Mouse (Mus musculus) spleen, postnatal 4 days (tissue): ENCODE results near the gene Zbtb2.
"Not testable (repeated sequence)": the region's sequence is repeated elsewhere in the genome, so short reads cannot be mapped to it uniquely, and the experiment has no call there.

ENCODE experiments used
- DNase-seq, 2 experiments: peaks; one replicate each; pipeline ENCODE4 v3.0.0; 2022; ENCODE audit warnings: low spot score in 2 of 2

Zbtb2 gene

DNA sequence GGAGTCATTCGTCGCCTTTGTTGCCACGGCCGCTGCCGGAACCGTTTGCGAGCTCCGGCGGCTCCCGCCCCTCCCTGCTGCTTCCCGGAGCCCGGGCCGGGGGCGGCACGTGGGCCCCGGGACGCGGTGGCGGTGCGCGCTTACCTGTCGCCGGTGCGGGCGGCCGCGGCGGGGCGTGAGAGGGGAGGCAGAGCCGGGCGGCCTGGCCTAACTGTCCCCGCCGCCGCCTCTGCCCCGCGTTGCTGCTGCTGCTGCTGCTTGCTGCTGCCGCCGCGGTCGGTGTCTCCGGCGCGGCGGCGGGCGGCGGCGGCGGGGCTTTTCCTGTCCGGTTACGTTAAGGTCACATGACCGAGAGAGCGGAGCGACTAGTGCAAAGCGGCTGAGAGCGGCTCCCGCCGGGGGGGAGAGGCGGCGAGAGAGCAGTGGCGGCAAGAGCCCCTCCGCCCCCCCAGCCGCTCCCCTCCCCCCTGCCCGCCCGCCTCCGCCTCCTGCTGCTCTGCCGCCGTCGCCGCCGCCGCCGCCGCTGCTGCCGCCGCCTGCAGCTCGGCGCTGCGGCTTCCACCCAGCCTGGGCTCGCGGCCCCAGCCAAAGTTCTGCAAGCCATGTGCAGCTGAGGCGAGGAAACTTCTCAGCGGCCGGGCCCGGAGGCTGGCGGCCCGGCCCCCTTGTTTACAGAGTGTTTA is at the start of gene Zbtb2:
Gene Zbtb2, minus strand, starts transcription at position 408 of the 683 bp plus-strand sequence.
- DNase-seq: peak; percentile 66 to 84

DNA sequence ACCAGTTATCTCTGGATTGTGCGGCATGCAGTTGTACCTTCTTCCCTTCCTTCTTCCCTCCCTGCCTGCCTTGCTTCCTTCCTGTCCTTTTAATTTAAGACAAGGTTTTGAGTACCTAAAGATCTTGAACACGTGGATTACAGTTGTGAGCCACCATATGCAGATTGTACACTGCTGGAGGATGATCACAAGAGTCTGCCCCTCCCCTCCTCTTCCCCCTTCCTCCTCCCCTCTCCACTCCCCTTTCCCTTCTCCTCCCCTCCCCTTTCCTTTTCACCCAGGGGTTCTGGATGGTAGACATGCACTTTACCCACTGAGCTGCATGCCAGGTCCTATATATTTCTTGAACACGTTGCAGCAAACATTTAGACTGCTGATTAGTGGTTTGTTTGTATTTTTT is 47.5 kb upstream of the Zbtb2 start:
- DNase-seq: no peak

DNA sequence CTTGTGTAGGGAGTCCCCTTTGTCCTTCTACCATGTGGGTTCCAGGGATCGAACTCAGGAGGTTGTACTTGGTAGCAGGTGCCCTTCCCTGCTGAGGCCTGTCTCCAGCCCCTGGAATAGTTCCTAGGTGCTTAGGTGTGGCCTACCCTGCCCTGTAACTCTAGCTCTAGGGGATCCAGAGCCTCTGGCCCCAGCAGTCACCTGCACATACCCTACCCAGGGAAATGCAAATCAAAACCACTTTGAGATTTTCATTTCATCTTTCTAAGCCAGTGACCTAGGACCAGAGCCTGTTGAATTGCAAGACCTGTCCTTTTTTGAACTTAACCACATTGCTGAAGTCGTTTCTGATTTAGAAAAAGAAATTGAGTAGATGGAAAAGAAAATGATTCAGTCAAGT is 46.0 kb upstream of the Zbtb2 start:
- DNase-seq: not testable (repeated sequence)

DNA sequence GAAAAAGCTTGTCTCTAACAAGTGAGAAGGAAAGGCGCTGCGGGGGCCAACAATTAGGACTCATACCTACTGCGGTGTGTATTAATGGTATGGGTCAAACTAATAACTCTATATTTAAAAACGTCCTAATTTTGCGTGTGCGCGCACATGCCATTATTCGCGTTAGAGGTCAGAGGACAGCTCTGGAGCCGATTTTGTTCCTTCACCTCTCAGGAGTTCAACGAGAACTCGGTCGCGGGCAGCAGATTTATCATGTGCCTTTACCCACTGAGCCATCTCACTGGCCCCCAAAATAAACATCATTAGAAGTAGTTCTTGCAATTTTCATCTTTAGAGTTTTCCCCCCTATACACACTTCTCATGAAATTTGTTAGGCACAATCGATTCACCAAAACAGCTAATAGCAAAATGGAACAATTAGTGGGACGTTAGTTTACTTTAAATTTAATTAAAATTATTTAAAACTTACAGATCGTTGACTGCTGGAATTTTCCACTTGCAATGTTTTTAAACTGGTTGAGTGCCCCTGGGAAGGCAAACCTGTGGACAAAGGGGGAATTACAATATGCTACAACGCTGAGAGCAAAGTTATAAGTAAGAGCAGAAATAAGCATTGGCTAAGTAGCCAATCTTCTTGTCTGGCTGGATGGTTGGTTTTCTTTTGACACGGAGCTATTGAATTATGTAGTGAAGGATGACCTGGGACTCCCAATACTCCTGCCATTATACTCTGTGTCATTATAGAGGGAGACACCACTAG is 45.3 kb upstream of the Zbtb2 start:
- DNase-seq: no peak

DNA sequence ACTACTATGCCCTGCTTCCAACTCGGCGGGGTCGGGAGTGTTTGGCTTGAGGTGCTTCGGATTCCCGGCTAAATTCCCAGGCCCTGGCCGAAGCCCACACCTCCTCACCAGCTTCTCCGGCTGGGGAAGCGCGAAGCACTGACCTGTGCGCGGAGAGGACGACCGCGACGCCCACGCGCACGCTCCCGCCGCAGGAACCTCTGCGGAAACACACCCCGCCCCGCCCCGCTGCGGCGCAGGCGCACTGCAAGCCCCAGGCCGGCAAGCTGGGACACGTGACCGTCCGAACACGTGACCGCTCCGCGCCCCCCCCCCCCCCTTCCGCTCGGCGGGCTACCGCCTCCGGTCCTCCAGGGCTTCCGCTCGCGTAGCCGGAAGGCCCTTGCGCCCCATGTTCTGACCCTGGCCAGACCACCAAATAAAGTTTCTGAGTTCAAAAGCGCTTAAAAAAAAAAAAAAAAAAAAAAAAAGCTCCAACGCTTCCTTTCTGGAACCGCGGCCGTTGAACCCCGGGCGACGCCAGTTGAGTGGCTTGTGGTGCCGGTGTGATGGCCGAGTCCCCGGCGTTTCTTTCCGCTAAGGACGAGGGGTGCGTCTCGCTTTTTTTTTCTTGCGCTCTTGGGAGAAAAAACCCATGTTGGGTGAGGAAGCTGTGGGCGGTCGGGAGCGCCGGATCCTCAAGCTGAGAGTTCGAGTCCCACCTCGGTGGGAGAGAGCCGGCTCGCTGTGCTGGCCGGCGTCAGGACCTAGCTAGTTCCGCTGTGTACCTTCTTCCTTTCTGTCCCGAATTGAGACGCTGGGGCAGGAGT is 44.4 kb upstream of the Zbtb2 start, which contains the start of the genes Rmnd1 and Armt1:
Gene Rmnd1, minus strand, starts transcription at position 266 of the 809 bp plus-strand sequence.
Gene Armt1, plus strand, starts transcription at position 345 of the 809 bp plus-strand sequence.
- DNase-seq: peak; percentile 94 to 97

DNA sequence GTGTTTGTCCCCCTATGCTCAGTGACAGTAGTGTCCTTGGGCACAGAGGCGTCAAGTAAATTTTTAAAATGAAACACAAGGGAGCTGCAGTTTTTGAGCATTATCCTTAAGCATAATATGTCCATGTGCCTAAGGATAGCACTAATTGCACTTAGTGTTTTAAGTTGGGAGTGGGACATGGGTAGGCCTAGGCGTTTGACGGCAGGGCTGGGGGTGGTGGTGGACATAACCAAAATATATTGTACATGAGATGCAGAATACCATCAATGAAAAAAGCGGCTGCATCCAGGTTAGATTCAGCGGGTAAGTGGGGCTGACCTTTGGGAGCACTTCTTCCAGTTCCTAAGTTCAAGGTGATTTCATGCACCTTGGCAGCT is 43.8 kb upstream of the Zbtb2 start:
- no peak for DNase-seq

DNA sequence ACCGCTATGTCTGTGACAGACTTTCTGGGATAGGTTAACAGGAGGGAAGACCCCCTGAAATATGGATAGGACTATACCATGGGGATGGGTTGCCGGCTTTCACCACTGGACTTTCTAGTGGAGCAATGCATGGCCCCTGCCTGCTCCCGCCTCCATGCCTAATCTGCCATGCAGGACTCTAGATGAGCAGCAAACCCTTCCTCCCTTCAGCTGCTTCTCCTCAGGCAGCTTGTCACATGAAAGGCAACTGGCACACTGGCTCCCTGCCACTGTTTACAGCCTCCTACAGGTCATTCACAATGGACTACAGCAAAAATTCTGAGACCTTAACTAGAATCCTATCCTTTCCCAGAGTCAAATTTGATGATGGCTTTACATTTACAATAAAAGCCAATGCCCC is 42.9 kb upstream of the Zbtb2 start:
- no peak for DNase-seq

DNA sequence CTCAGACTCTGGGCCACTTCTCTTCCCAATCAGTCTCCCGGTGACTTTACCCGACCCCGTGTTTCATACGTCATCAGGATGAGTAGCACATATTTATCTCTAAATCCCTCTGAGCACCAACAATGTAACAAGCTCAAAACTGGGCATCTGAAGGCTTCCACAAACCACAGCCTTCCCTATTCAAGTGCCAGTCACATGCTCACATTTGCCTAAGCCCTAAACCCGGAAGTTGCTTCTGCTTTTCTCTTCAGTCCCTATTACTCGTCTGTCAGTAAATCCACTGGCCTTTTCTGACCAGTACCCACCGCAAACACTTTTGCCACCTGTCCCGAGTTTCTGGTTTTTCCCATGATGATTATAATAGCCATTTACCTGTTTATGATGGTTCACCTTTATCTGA is 42.5 kb upstream of the Zbtb2 start:
- DNase-seq: no peak

DNA sequence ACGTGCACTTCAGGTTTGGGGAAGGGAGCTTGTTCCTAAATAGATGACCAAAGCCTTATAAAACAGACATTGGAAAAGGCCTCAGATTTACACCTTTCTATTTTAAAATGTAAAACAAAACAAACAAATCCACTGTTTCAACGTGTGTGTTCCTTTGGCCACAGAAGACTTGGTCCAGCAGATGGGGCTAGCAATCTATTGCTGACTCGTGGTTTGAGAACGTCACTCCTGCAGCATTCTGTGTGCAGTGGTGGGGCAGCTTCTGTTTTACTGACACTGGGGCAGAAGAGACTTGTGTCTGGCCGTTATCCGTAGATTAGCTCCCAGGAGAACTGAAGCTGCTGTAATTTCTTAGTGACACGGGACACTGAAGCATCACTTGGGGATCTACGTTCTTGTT is 37.3 kb upstream of the Zbtb2 start:
- DNase-seq: no peak

DNA sequence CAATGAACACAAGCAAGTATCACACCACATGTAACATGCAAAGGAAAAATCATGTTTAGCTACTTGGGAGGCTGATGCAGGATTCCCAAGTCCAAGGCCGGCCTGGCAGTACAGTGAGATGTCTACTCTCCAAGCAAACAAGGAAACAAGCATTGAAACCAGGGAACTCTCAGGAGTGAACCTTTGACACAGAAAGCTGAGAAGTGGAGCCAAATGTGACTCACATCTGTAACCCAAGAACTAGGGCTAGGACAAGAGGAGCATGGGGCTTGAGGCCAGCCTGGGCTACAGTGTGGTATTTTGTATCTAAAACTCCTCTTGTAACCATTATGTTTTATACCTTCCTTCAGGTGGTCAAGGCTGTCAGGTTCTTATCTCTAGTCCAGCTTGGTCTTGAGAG is 19.3 kb upstream of the Zbtb2 start:
- no peak for DNase-seq

DNA sequence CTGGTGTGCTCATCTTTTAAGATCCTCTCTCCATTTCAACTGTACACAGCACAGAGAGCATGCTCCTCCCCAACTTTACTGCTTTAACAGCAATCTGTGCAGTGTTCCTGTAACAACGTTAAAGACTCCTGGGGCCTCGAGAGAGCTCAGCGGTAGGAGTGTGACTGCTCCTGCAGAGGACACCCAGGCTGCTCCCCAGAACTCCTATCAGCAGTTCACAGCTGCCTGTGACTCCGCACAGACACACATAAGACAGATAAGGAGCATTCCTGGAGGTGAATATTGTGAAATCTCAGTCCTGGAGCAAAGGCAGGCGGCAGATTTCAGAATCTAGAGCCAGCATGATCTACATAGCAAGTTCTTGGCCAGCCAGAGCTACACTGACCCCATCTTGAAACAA is 17.6 kb upstream of the Zbtb2 start:
- DNase-seq: no peak

DNA sequence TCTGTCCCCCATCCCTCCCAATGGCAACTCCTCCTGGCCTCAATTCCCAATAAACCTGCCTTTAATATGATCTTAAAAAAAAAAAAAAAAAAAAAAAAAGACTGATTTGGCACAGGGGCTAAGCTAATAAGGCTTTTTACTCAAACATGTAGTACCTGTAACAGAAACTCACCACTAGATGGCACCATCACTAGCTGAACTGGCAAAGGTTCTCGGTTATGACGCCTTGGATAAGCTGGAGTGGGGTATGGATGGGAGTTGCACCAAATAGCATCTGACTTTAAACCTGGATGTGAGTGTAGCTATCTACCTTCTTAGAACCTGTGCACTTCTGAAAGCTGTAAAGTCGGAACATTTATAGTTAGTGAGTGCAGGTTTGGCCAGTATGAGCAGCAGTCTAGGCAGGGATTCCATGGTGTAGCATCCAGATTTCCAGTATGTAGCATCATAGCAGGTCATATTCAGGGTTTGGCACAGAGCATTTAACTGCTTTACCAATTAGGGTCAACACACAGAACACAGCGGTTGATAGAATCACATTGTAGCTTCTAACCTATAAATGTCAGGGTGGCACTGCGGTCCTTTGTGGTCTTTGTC is 17.1 kb upstream of the Zbtb2 start:
- peak in 1 of 2 experiments; percentile 25 for DNase-seq

DNA sequence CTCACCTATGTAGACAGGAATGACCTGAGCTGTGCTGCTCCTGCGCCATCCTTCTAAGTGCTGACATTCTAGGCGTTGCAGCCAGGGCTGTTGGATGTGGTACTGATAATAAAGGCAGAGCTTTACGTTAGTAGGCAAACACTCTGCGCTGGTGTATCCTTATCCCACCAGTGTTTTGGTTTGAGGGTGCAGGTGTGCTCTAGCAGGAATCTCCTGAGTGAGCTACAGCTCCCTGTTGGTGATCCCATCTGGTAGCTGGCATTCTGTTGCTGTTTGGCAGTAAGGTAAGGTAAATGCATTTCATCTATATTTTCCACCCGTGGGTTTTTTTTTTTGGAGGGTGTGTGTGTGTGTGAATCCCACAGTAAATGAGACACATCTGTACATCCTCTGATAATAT is 10.2 kb upstream of the Zbtb2 start:
- DNase-seq: no peak

DNA sequence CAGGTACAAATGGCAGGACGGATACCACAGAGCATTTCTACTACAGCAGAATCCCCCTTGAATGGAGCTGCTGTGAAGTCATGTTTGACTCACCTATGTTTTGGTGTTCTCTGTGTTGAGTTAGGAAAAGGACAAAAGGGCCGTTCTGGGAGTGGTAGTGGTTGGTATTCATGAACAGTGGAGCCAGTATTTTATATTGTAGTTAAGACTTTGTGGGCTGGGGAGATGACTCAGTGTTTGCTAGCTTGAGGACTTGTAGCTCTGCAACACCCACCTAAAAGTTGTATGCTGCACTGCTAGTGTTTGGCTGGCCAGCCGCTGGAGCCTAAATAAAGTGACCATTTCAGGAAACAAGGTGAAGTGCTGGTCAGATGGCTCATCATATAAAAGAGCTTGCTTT is 7.4 kb upstream of the Zbtb2 start:
- DNase-seq: no peak

DNA sequence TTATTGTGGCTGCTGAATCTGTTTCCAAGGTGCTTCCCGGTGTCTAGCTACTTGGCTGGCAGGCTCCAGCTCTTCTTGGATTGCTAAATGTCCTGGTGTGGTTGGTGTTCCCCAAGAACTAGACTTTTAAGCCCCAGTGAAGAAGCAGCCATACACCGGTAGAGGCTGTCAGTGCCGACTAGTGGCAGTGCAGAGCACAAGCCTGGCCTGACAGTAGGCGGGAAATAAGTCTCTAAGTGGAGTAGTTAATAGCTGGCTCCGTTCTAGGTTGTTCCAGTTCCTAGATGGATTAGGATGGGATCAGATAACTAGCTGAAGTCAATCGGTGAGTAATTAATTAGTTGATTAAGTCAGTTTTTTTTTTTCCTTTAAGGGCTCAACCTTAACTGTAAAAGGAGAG is 3.9 kb upstream of the Zbtb2 start:
- no peak for DNase-seq

DNA sequence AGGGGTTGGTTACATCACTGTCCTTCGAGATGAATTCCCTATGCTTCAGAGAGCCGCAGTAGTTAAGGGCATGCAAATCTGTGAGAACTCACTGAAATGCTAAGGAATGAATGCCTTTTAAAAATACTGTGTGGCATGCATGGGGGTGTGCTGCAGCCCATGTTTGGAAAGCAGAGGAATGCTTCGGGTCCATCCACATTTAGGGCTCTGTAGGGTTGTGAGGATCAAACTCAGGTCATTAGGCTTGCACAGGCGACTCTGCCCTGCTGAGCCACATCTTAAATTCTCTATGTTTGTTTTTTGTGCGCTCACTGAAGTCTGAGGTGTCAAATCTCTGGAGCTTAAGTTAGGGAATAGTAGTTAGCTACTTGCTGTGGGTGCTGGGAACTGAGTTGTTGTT is 3.2 kb upstream of the Zbtb2 start:
- no peak for DNase-seq

DNA sequence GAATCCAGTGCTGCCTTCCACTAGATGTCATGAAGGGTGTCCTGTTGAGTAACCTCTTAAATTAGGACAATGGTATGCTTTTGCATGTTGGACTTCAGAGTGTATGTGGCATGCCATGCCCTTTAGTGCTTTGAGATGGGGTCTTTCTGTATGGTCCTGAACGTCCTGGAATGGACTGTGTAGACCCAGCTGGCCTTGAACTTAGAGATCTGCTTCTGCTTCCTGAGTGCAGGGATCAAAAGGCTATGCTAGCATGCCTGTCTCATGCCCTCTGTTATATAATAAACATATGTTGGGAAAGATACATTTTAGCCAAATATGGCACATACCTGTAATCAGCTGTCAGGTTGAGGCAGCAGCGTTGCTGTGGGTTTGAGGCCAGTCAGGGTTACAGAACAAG is 2.6 kb upstream of the Zbtb2 start:
- no peak for DNase-seq

DNA sequence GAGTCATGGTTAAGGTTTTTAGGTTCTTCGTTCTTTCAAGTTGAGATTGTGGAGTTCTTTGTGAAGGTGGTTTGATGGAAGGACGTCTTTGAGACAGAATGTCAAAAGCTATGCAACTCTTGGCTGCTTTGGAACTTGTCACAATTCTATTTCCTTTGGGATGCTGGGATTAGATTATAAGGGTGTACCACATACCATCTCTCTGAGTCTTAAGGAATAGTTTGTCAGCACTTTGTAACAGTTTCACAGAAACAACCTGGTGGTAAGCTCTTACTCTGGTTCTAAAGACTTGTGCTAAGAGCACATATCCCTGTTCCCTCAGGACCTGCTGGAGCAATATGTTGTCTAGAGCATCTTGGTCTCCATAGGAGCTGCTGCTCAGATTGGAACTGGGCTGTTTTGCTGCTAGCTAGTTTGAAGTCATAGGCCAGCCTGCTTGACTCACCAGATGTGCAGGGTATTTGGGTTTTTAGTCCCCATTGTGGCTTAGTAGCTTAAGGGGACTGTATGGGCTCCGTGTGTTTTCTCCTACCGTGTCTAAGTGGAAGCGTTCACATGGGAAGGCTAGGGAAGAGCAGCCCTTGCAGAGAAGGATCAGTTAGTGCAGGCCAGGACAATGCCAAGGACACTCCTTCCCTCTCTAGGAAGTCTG is 1.7 kb upstream of the Zbtb2 start:
- no peak for DNase-seq

DNA sequence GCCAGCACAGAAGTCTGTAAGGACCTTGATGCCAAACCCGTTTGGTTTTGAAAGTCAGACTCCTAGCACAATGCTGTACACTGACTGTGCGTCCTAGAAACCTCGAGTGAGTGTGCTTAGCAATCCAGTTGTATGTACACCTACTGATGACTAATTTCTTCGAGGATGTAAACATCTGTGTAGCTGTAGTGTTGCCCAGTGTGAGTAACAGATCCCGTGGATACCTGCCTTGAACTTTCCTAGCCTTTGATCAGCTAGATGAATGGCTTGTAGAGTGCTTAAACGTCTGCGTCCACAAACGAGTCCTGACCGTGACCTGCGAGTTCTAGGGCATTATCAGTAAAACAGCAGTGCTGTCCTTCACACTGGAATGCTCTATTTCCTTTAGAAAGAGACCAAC is 1.1 kb upstream of the Zbtb2 start:
- DNase-seq: no peak

DNA sequence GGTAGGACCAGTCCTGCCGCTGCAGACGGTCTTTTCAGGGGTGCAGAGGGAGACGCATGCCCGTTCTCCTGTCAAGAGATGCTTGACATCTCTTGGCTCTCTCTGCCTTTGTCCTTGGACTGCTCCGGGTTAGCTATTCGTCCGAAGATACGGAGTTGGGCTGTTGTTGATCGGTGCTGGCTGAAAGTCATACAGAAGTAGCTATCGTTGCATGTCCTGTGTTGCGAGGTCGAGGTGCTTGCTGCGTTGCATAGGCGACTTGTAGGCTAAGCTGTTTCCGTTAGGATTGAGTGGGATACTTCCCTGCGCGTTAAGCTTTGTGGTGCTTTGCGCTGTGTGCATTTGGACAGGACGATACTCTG is 457 bp upstream of the Zbtb2 start:
- peak in 1 of 2 experiments; percentile 68 for DNase-seq
